Mouse (Mus musculus): ENCODE data around the gene Il9r. TPM values are rescaled to one million over a fixed set of nuclear protein-coding genes. Genes with fewer than 3 reads are reported as not detected.
A peak's percentile ranks its signal among the peaks of the same experiment; 100 is the strongest.

Il9r gene
- polyA plus RNA-seq, 1 experiment from 2014 or later = not detected

DNA sequence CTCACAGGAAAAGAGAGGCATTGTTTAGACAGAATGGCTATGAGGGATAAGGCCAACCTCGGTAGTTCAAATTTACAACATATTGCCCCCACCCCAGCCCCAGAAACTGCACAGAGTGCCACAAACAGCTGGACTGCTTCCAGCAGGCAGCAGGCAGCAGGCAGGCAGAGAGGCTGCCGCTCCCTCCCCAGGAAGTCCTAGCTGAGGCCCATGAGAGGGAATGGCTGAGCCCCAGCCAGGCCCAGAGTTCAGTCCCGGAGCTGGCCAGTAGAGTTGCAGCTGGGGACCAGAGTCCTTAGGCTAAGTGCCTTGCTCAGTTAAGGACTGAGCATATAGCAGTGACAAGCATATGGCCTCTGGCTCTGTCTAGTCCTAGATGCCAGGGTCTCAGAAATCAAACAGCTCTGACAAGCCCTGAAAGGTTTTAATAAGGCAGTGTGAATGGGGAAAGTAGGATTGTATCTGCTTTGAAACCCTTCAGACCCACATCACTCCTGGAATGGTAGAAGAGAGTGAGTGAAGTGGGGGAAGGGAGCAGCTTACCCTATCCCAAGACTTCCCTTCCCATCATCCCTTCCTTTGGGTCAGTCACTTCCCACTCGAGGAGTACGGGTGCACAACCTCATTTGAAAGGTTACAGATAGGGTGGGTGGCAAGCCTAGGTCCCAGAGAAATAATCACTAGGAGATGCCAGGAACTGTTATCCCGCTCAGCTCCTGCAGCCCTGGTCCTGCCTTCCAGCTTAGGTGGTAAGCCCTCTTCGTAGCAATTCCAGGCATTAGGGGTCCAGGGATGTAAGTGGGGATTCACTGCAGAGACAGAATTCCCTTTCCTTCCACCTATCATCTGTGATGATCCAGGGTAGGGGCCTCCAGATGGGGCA lies 25.4 kb upstream of the Il9r start:
- peak; percentile 16; the same call in 1 of the 2 replicates for ATAC-seq
- no peak for TF ChIP-seq CTCF (IDR thresholded peaks at IDR 0.05; ENCODE audit: low read depth)
- Histone ChIP-seq H3K4me2 (replicated peaks; ENCODE audit: low read depth) (no peak overlapping the region; the same call in 1 of the 2 replicates), H3K36me3 (ENCODE audit: control insufficient read depth, insufficient read depth) (peaks cover 11% of the 10 kb centered on the region), H3K9me3 (ENCODE audit: control insufficient read depth) (no peaks in the 10 kb centered on the region), H3K4me1 (replicated peaks; ENCODE audit: control insufficient read depth, insufficient read depth, low read length) (peaks cover 14% of the 10 kb centered on the region; the same call in 1 of the 2 replicates), H3K4me3 (ENCODE audit: low read depth, low read length) (no peak overlapping the region), H3K9ac (ENCODE audit: low read depth, low read length) (no peak overlapping the region), H3K27me3 (replicated peaks; ENCODE audit: control insufficient read depth, insufficient read depth, low read length) (no peaks in the 10 kb centered on the region), H3K27ac (ENCODE audit: low read depth, low read length) (peak overlapping the region; percentile 69)
- WGBS = 38% methylated on average over 7 of the region's 7 CpGs

DNA sequence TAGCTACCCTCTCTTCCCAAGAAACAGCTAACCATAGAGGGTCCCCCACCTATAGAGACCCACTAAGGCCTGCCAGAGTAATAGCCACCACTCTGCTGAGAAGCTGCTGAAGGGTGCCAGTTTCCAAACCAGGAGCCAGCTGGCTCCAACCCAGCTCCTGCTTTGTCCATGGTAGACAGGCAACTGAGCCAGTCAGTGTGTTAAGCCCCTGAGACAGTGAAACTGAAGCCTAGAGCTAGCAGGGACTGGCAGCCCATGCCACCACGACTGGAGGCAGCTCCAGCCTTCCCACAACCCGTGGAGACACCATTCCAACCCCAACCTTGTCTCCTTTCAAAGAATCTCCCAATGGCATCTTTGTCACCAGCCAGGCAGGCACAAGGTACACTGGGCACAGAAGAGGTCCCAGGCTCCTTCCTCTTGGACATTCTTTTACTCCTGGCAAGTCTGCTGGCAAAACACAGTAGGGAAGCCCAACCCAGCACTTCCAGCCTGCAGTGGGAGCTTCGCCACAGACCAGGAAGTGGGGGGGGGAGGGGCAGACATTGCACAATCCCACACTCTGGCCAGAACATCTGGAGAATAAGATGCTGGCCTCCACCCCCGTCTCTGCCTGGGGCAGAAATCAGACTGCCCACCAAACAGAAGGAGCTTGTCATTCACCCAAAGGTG lies 24.5 kb upstream of the Il9r start:
- peaks cover 2% of the 10 kb centered on the region; the same call in 1 of the 2 replicates for H3K36me3 ChIP-seq (ENCODE audit: control insufficient read depth, insufficient read depth)
- no peak overlapping the region for H3K9ac ChIP-seq (ENCODE audit: low read depth, low read length)
- H3K4me3 ChIP-seq (ENCODE audit: low read depth, low read length) = no peak overlapping the region
- 14% methylated on average over 4 of the region's 4 CpGs for WGBS
- peaks cover 14% of the 10 kb centered on the region; the same call in 1 of the 2 replicates for H3K4me1 ChIP-seq (replicated peaks; ENCODE audit: control insufficient read depth, insufficient read depth, low read length)
- no peaks in the 10 kb centered on the region for H3K27me3 ChIP-seq (replicated peaks; ENCODE audit: control insufficient read depth, insufficient read depth, low read length)
- no peaks in the 10 kb centered on the region for H3K9me3 ChIP-seq (ENCODE audit: control insufficient read depth)
- H3K4me2 ChIP-seq (replicated peaks; ENCODE audit: low read depth) = no peak overlapping the region; the same call in 1 of the 2 replicates
- TF ChIP-seq CTCF (IDR thresholded peaks at IDR 0.05; ENCODE audit: low read depth) = no peak
- ATAC-seq = peak; percentile 28; the same call in 1 of the 2 replicates
- peak overlapping the region; percentile 69 for H3K27ac ChIP-seq (ENCODE audit: low read depth, low read length)

DNA sequence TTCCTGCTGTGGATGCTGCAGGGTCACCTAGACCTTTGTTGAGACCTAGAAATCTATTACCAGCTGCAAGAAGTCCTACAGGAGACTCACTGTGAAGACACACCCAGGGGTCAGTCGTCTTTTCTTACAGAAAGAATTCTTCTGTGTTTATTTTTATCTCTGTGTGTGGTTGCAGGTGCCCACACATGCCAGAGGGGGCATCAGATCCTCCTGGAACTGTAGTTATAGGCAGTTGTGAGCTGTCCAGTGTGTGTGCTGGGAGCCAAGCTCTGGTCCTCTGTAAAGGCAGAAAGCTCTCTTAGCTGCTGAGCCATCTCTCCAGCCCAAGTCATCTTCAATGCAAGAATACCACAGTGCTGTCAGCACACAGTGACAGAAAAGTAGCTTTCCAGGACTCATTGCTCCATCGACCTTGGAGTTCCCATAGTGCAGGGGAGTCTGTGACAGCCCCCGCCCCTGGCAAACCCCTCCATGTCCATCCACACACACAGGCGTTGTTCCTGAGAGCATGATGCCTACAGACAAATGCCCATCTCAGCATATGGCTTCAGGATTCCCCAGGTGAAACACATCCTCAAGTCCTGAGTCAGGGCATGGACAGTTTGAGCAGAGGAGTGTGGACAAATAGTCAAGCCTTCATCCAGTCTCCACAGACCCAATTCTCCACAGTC lies 23.4 kb upstream of the Il9r start:
- no peak for ATAC-seq
- Histone ChIP-seq H3K9me3 (ENCODE audit: control insufficient read depth) (no peaks in the 10 kb centered on the region), H3K4me3 (ENCODE audit: low read depth, low read length) (no peak overlapping the region), H3K36me3 (ENCODE audit: control insufficient read depth, insufficient read depth) (no peaks in the 10 kb centered on the region; the same call in 1 of the 2 replicates), H3K4me1 (replicated peaks; ENCODE audit: control insufficient read depth, insufficient read depth, low read length) (peaks cover 14% of the 10 kb centered on the region; the same call in 1 of the 2 replicates), H3K9ac (ENCODE audit: low read depth, low read length) (no peak overlapping the region), H3K27me3 (replicated peaks; ENCODE audit: control insufficient read depth, insufficient read depth, low read length) (no peaks in the 10 kb centered on the region), H3K27ac (ENCODE audit: low read depth, low read length) (peak overlapping the region; percentile 22), H3K4me2 (replicated peaks; ENCODE audit: low read depth) (peak overlapping the region; percentile 87; the same call in 1 of the 2 replicates)
- TF ChIP-seq CTCF (IDR thresholded peaks at IDR 0.05; ENCODE audit: low read depth) = peak; percentile 44; the same call in 1 of the 2 replicates
- WGBS = 65% methylated on average over 4 of the region's 4 CpGs

DNA sequence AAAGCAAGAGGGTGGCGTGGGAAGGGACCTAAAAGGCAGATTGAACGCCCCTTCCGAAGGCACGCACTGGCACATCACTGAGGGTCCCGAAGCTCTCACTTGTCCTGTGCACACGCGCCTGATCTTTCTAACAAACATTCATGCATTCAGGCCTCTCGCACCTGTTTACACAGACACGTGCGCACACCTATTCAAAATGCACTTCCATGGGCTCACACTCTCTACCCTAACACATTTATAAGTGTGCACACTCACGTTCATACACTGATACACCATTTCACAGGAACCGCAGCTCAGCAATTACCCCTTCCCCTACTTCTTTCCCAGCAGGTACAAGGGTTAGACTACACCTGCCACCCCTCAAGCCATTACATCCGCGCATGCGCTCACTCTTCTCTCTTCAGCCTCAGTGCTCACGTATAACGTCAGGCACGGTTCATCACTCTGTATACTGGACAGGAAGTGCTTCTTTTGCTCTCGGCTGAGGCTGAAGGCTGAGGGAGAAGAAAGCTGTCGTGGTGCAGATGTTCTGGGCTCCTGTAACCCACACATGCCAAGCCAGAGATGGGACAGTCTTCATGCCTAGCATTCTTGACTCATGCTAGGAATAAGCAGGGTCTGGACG lies 22.6 kb upstream of the Il9r start:
- peak overlapping the region; percentile 87 for H3K4me2 ChIP-seq (replicated peaks; ENCODE audit: low read depth)
- H3K27me3 ChIP-seq (replicated peaks; ENCODE audit: control insufficient read depth, insufficient read depth, low read length) = no peaks in the 10 kb centered on the region
- peaks cover 14% of the 10 kb centered on the region; the same call in 1 of the 2 replicates for H3K4me1 ChIP-seq (replicated peaks; ENCODE audit: control insufficient read depth, insufficient read depth, low read length)
- peak overlapping the region; percentile 84 for H3K9ac ChIP-seq (ENCODE audit: low read depth, low read length)
- H3K27ac ChIP-seq (ENCODE audit: low read depth, low read length) = peak overlapping the region; percentile 88
- WGBS = 5% methylated on average over 21 of the region's 21 CpGs
- ATAC-seq = peak; percentile 34
- H3K9me3 ChIP-seq (ENCODE audit: control insufficient read depth) = no peaks in the 10 kb centered on the region
- H3K4me3 ChIP-seq (ENCODE audit: low read depth, low read length) = peak overlapping the region; percentile 82
- H3K36me3 ChIP-seq (ENCODE audit: control insufficient read depth, insufficient read depth) = no peaks in the 10 kb centered on the region; the same call in 1 of the 2 replicates
- TF ChIP-seq CTCF (IDR thresholded peaks at IDR 0.05; ENCODE audit: low read depth) = no peak

DNA sequence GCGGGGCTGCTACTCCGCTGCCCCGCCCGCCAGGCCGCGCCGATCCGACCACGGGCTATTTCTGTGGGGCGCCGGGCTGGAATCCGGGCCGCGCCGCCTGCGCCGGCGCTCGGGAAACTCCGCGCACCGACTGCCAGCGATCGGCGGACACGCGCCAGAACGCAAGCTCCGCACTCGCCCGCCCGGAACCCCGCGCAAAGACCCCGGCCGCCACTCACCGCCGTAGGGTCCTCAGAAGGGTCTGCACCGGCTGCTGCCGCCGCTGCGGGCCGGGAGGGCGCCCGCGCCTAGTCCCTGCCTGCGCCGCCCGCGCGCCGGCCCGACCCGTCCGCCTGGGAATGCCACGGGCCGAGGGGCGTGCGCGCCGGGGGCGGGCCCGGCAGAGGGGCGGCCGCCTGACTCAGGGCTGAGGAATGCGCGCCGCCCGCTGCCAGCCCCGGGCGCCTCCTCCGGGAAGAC lies 21.9 kb upstream of the Il9r start, which contains the start of gene Rhbdf1:
Gene Rhbdf1 (minus strand): TSS at position 350 of the 459 bp plus-strand sequence.
- Histone ChIP-seq H3K4me3 (ENCODE audit: low read depth, low read length) (peak within 1 kb of the TSS; percentile 82), H3K4me1 (replicated peaks; ENCODE audit: control insufficient read depth, insufficient read depth, low read length) (peaks cover 14% of the 10 kb centered on the region; the same call in 1 of the 2 replicates), H3K9me3 (ENCODE audit: control insufficient read depth) (no peaks in the 10 kb centered on the region), H3K36me3 (ENCODE audit: control insufficient read depth, insufficient read depth) (no peaks in the 10 kb centered on the region; the same call in 1 of the 2 replicates), H3K4me2 (replicated peaks; ENCODE audit: low read depth) (peak within 1 kb of the TSS; percentile 87), H3K27me3 (replicated peaks; ENCODE audit: control insufficient read depth, insufficient read depth, low read length) (no peaks in the 10 kb centered on the region), H3K9ac (ENCODE audit: low read depth, low read length) (peak within 1 kb of the TSS; percentile 84), H3K27ac (ENCODE audit: low read depth, low read length) (peak within 1 kb of the TSS; percentile 88)
- WGBS = 0% methylated on average over 53 of the region's 72 CpGs
- TF ChIP-seq CTCF (IDR thresholded peaks at IDR 0.05; ENCODE audit: low read depth) = no peak
- ATAC-seq = peak; percentile 51

All from intestine, postnatal 0 days (tissue).